In genomic region chr5:4962063-4962610, GRCm38 (mm10) we compare ENCODE assay signal across 8 mouse cellular contexts.
DNase-seq lines count a peak whose midpoint lies in the region; ATAC-seq lines count a peak whose summit lies in the region.

No protein-coding gene starts in this region.

- H3K27ac ChIP-seq in midbrain, embryonic 11.5 days (ENCODE audit: low read depth, low read length) = no peak overlapping the region

- DNase-seq in 3T3-L1 (ENCODE audit: low read depth, low spot score) = peak; percentile 94
- DNase-seq in adrenal gland, adult 2 months = peak; percentile 57
- peak; percentile 86 for DNase-seq in embryo, embryonic 11 days
- peak; percentile 63 to 78 for DNase-seq in heart, adult 18-20 months
- DNase-seq in kidney, adult 11 months = peak; percentile 9
- peak; percentile 68 for DNase-seq in left cerebral cortex, postnatal 4 days
- DNase-seq in midbrain, embryonic 11.5 days (ENCODE audit: low spot score, missing footprints) = peak; percentile 93
- peak; percentile 63 for DNase-seq in right cerebral cortex, postnatal 4 days

- H3K4me3 ChIP-seq in midbrain, embryonic 11.5 days (ENCODE audit: low read depth, low read length) = no peak overlapping the region

- H3K4me1 ChIP-seq in midbrain, embryonic 11.5 days (ENCODE audit: control insufficient read depth, insufficient read depth, low read length) = peaks cover 2% of the 10 kb centered on the region; the same call in 1 of the 2 replicates

- peak; percentile 84 for ATAC-seq in midbrain, embryonic 11.5 days (ENCODE audit: low FRiP score)

- no peaks in the 10 kb centered on the region for H3K27me3 ChIP-seq in midbrain, embryonic 11.5 days (ENCODE audit: control insufficient read depth, insufficient read depth, low read length)

- no peak overlapping the region for H3K9ac ChIP-seq in midbrain, embryonic 11.5 days (ENCODE audit: low read length)

- no peaks in the 10 kb centered on the region for H3K9me3 ChIP-seq in midbrain, embryonic 11.5 days (ENCODE audit: control insufficient read depth, low read length)

- no peak overlapping the region for H3K4me2 ChIP-seq in midbrain, embryonic 11.5 days

- H3K36me3 ChIP-seq in midbrain, embryonic 11.5 days (ENCODE audit: control insufficient read depth, insufficient read depth, low read length) = no peaks in the 10 kb centered on the region

- WGBS in midbrain, embryonic 11.5 days = 55% methylated on average over 15 of the region's 15 CpGs

- intact Hi-C loops in left cerebral cortex, postnatal 4 days (cut with DNase I) = loop anchor here (5.0 to 10.0 kb wide), 3 partner anchors 305 to 520 kb away; no protein-coding TSS in a partner anchor

Comparison
In these comparisons a context has a peak if more than half of its experiments do, and no peak if none do; other contexts are left out.
1. DNase-seq: peak in every context shown above with its lines; median percentile 94 in 3T3-L1; 93 in midbrain, embryonic 11.5 days; 86 in embryo, embryonic 11 days; 70 in heart, adult 18-20 months; 68 in left cerebral cortex, postnatal 4 days; 63 in right cerebral cortex, postnatal 4 days; 57 in adrenal gland, adult 2 months; 9 in kidney, adult 11 months.